Mouse (Mus musculus): ENCODE results near the gene Zbtb8os.

- TF ChIP-seq POLR2A (IDR thresholded peaks at IDR 0.05; ENCODE audit: borderline replicate concordance, control insufficient read depth, low read depth, low read length): no peak
- no peak for TF ChIP-seq CTCF (IDR thresholded peaks at IDR 0.05; ENCODE audit: control insufficient read depth, insufficient read depth, low read length)
Measured at GRCm38 (mm10) chr4:129383586-129383985, 48.1 kb downstream of the Zbtb8os start.
